Mouse (Mus musculus) macrophage (primary cell): ENCODE data around the gene Gtf3c2. TPM values are rescaled to one million over a fixed set of nuclear protein-coding genes. Genes with fewer than 3 reads are reported as not detected.
"Not testable (repeated sequence)": the region's sequence is repeated elsewhere in the genome, so short reads cannot be mapped to it uniquely, and the experiment has no call there.

Experiments
- H3K27ac ChIP-seq: fragments of 350-480 bp; formaldehyde crosslinking; 2 replicates; pipeline ENCODE4 v1.9.0; 2021
- H3K36me3 ChIP-seq: fragments of 350-480 bp; formaldehyde crosslinking; 2 replicates; pipeline ENCODE4 v1.9.0; 2021; ENCODE audit errors: inconsistent target
- H3K4me3 ChIP-seq: fragments of 350-480 bp; formaldehyde crosslinking; 2 replicates; pipeline ENCODE4 v1.9.0; 2021; ENCODE audit errors: inconsistent target
- H3K79me2 ChIP-seq: fragments of 350-480 bp; formaldehyde crosslinking; 2 replicates; pipeline ENCODE4 v1.9.0; 2021; ENCODE audit errors: inconsistent target
- WGBS: methylation state at CpG from one replicate; pipeline ENCODE4 v1.1.7; 2026; ENCODE audit warnings: inconsistent platforms; ENCODE audit not compliant: missing documents; 5-methylcytosine and 5-hydroxymethylcytosine counted together
- polyA plus RNA-seq: library from polyadenylated mRNA; stranded (reverse); fragments of 250-400 nt; gene quantifications from 3 replicates; pipeline ENCODE4 v1.2.4, GENCODE M21; 2018; ENCODE audit warnings: inconsistent platforms
- total RNA-seq, 78 experiments: library from RNA; depleted of rRNA; stranded (reverse); fragments of 250-400 nt; gene quantifications; 1 replicate in 9 of 78; 2 replicates in 24 of 78; 3 replicates in 43 of 78; 4 replicates in 2 of 78; pipeline ENCODE4 v1.2.4; 2018; ENCODE audit warnings: inconsistent platforms in 56 of 78

Gene Gtf3c2
- total RNA-seq (2018; cell fraction: chromatin; rRNA removed) = 100 to 1,000 TPM in 20 of 26 experiments, 10 to 100 TPM in 6; 80.5 to 217 (median 171) TPM
- total RNA-seq (2018; cell fraction: cytosol; rRNA removed) = 10 to 100 TPM; 20.7 to 37.1 (median 26.6) TPM
- 100 to 1,000 TPM in 5 of 26 experiments, 10 to 100 TPM in 21; 42.8 to 125 (median 76.1) TPM for total RNA-seq (2018; cell fraction: nucleus; rRNA removed)
- polyA plus RNA-seq = 25.3 to 29.9 TPM (median 29.5 TPM) in 3 replicates

DNA sequence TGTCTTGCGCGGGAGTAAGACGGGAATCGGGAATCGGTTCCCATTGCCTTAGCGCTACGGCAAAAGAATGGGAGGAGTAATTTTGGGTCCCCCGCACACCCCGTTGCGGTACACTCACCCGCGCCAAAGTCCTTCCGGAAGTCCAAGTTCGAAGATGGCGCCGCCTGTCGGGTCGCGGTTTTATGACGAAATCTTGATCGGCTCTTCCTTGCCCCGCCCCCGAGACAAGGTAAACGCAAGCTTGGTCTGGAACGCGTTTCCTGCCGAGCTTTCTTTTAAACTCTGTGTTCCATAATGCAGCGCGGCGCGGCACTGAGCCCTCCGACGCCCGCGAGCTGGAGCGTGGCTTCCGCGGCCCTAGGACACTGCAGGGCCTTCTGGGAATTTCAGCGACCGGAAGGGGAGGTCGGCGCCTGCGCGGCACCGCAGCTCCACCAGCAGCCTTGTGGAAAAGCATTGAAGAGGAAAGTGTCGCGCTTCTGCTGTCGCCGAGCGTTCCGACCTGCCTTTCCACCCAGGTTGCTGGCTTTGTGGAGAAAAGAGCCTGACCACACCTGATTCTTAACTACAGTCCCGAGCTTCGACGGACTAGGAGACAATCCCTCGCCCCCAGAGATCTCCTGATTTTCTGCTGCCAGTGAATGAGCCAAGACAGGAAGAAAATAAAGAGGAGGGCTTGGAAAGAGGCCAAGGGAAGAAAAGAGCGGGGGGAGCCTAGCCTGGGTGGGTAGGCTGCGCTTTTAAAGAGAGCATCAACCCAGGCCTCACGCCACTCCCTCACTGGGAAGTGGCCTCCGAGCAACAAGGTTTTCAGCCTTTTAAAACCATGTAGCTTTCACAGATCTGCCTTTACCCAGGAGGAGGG is at the start of gene Gtf3c2, which contains the start of gene Gm29609:
Gene Gtf3c2, minus strand, starts transcription at position 379 of the 865 bp plus-strand sequence.
Gene Gm29609, minus strand, starts transcription at position 146 of the 865 bp plus-strand sequence.
- no peaks in the 10 kb centered on the region for H3K36me3 ChIP-seq
- H3K4me3 ChIP-seq = peak within 1 kb of the TSS; percentile 100
- peaks cover 46% of the 10 kb centered on the region for H3K79me2 ChIP-seq
- 1% methylated on average over 57 of the region's 59 CpGs for WGBS
- peak within 1 kb of the TSS; percentile 85 for H3K27ac ChIP-seq

- 86% methylated on average over 1 of the region's 1 CpGs for WGBS
- no peak overlapping the region for H3K27ac ChIP-seq
- no peaks in the 10 kb centered on the region for H3K36me3 ChIP-seq
- no peaks in the 10 kb centered on the region for H3K79me2 ChIP-seq
- no peak overlapping the region for H3K4me3 ChIP-seq
Observed at GRCm38 (mm10) chr5:31226641-31227040, 46.7 kb upstream of the Gtf3c2 start.

GRCm38 (mm10) chr5:31222696-31223095 is 42.8 kb upstream of the Gtf3c2 start:
- Histone ChIP-seq H3K27ac (no peak overlapping the region), H3K79me2 (peaks cover 22% of the 10 kb centered on the region), H3K36me3 (no peaks in the 10 kb centered on the region), H3K4me3 (no peak overlapping the region)
- WGBS = 95% methylated on average over 9 of the region's 9 CpGs

DNA sequence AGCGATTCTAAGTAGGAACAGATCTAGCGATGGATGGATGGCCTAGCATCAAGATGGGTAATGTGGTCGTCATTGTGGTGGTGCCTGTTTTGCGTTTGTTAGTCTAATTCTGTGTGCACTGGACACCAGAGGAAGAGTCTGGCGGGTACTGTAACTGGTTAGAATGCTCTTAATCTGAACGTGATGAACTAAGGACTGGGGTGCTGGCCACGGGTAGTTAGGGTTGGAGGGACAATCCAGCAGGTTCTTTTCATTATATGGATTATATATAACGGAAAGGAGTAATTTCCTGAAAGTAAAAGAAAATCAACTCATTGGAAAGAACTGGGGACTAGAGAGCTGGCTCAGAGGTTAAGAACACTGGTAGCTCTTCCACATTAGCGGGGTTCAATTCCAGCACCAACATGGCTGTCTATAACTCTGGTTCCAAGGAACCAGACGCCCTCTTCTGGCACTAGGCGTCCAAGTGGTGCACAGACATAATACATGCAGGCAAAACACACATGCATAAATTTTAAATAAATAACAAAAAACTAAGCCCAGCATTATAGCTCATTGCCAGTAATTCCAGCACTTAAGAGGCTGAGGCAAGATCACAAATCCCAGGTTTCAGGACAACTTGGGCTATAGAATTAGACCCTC is 41.5 kb upstream of the Gtf3c2 start:
- Histone ChIP-seq H3K4me3 (peak overlapping the region; percentile 77), H3K79me2 (peaks cover 35% of the 10 kb centered on the region), H3K27ac (peak overlapping the region; percentile 83), H3K36me3 (no peaks in the 10 kb centered on the region)
- 38% methylated on average over 11 of the region's 11 CpGs for WGBS

GRCm38 (mm10) chr5:31220448-31221303 is 40.7 kb upstream of the Gtf3c2 start, which contains the start of gene Ppm1g:
Gene Ppm1g (minus strand): TSS chr5:31220687.
- peak within 1 kb of the TSS; percentile 77 for H3K4me3 ChIP-seq
- no peaks in the 10 kb centered on the region for H3K36me3 ChIP-seq
- H3K79me2 ChIP-seq = peaks cover 42% of the 10 kb centered on the region
- H3K27ac ChIP-seq = peak within 1 kb of the TSS; percentile 83
- under 1% methylated on average over 68 of the region's 70 CpGs for WGBS

DNA sequence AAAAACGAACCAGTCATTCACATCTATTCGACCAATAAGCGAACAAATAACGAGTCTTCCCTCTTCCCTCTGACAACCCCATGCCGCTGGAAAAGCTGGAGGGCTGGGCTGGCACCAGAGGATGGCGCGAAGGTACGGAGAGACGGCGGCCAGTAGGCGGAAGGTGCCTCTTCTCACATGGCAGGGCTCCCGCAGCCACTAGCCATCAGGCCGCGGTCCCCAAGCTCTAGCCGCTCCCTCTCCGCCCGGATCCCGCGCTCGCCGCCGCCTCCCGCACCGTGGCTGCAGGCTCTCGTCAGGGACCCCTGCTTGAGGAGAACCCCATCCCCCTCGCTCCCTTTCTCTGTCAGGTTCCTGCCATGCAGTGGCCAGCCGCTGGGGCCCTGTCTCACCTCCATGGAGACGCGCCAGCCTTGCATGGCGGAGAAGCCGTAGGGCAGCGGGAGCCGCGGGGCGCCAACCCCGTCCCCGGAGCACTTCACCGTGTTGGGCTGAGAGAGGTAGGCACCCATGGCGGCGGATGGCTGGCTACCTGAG is 40.0 kb upstream of the Gtf3c2 start:
- Histone ChIP-seq H3K36me3 (no peaks in the 10 kb centered on the region), H3K4me3 (peak overlapping the region; percentile 47), H3K79me2 (peaks cover 49% of the 10 kb centered on the region), H3K27ac (peak overlapping the region; percentile 34; the same call in 1 of the 2 replicates)
- WGBS = 0% methylated on average over 36 of the region's 40 CpGs

- H3K27ac ChIP-seq = peak overlapping the region; percentile 34; the same call in 1 of the 2 replicates
Observed at GRCm38 (mm10) chr5:31219474-31219873, 39.5 kb upstream of the Gtf3c2 start.

GRCm38 (mm10) chr5:31219070-31219469 is 39.1 kb upstream of the Gtf3c2 start:
- Histone ChIP-seq H3K27ac (no peak overlapping the region), H3K79me2 (peaks cover 58% of the 10 kb centered on the region), H3K4me3 (peak overlapping the region; percentile 47), H3K36me3 (no peaks in the 10 kb centered on the region)
- 7% methylated on average over 2 of the region's 2 CpGs for WGBS

More at GRCm38 (mm10) chr5:31219474-31219873, 39.5 kb upstream of the Gtf3c2 start:
- Histone ChIP-seq H3K36me3 (no peaks in the 10 kb centered on the region), H3K4me3 (peak overlapping the region; percentile 47), H3K79me2 (peaks cover 54% of the 10 kb centered on the region)
- WGBS = 1% methylated on average over 10 of the region's 11 CpGs

DNA sequence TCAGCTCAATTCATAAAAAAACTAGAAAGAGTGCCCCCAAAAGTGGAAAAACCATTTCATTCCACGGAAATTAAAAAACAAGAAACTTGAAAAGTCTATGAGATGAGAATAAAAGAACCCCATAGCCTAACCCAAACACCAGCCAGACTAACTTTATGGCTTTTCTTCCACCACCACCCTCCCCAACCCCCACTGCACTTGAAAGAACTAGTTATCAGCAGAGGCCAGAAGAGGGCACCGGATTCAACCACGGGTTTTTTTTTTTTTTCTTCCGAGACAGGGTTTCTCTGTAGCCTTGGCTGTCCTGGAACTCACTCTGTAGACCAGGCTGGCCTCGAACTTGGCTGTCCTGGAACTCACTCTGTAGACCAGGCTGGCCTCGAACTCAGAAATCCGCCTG is 38.4 kb upstream of the Gtf3c2 start:
- Histone ChIP-seq H3K4me3 (no peak overlapping the region), H3K36me3 (no peaks in the 10 kb centered on the region), H3K79me2 (peaks cover 66% of the 10 kb centered on the region), H3K27ac (no peak overlapping the region)
- 100% methylated on average over 1 of the region's 7 CpGs for WGBS

DNA sequence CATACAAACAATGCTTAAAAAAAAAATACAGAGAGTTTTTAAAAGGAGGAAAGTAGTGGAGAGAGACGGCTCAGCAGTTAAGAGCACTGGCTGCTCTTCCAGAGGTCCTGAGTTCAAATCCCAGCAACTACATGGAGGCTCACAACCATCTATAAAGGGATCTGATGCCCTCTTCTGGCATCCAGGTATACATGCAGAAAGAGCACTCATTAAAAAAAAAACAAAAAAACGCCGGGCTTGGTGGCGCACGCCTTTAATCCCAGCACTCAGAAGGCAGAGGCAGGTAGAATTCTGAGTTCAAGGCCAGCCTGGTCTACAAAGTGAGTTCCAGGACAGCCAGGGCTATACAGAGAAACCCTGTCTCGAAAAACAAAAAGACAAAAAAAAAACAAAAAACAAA is 36.6 kb upstream of the Gtf3c2 start:
- H3K79me2 ChIP-seq = peaks cover 83% of the 10 kb centered on the region
- WGBS = 81% methylated on average over 5 of the region's 6 CpGs
- H3K4me3 ChIP-seq, H3K27ac ChIP-seq, H3K36me3 ChIP-seq: not testable (repeated sequence)

GRCm38 (mm10) chr5:31204421-31204820 is 24.5 kb upstream of the Gtf3c2 start:
- Histone ChIP-seq H3K79me2 (peaks cover 40% of the 10 kb centered on the region), H3K4me3 (no peak overlapping the region), H3K36me3 (peaks cover 42% of the 10 kb centered on the region), H3K27ac (no peak overlapping the region)
- 98% methylated on average over 6 of the region's 6 CpGs for WGBS

GRCm38 (mm10) chr5:31203866-31204265 is 23.9 kb upstream of the Gtf3c2 start:
- Histone ChIP-seq H3K79me2 (peaks cover 40% of the 10 kb centered on the region), H3K36me3 (peaks cover 48% of the 10 kb centered on the region), H3K27ac (no peak overlapping the region), H3K4me3 (no peak overlapping the region)
- WGBS = 97% methylated on average over 2 of the region's 2 CpGs

- Histone ChIP-seq H3K79me2 (peaks cover 38% of the 10 kb centered on the region), H3K36me3 (peaks cover 56% of the 10 kb centered on the region), H3K4me3 (peak overlapping the region; percentile 89), H3K27ac (peak overlapping the region; percentile 77)
- 95% methylated on average over 7 of the region's 7 CpGs for WGBS
Observed at GRCm38 (mm10) chr5:31202933-31203332, 23.0 kb upstream of the Gtf3c2 start.
